In the genomic region with DNA sequence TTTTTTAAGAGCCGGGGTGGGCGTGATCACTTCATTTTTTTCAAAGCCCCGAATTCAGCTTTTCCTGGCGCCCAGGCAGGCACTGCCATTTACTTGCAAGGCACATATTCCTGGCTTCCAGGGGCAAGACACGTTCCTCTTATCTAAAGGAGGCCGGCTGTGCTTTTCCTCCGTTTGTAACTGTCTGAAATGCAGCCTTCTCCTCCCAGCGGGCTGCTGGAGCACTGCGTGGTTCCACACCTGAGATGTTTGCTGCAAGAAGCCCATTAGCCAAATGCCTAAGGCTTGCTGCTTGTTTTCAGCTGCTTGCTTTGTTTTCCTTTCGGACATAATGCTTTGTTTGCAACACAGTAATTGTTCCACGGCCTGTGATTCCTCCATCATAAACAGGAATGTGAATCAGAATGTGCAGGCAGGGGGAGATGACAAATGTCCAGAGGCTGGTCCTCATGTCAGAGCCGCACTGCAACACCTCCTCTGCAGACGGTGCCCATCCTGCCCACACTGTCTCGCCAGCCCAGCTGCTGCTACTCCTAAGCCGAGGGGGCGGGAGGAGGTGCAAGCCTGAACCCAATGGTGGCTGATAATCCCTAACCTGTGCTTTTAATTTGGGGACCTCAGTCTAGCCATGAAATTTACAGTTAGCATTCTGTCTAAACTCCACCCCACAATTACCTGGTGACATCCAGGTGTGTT, we compare ENCODE assay signal across 9 mouse cellular contexts. TPM values are rescaled to one million over a fixed set of nuclear protein-coding genes. Genes with fewer than 3 reads are reported as not detected.
DNase-seq lines count a peak whose midpoint lies in the region; ATAC-seq and TF ChIP-seq lines count a peak whose summit lies in the region.
"Had no signal": no experiment of that assay in that cellular context is flagged by ENCODE, and none has a peak within 500 bp of the region (broad histone marks: within the 10 kb centered on the region; RNA-seq: fewer than 3 reads in every experiment).

No protein-coding gene starts in this region.

- no peak for TF ChIP-seq CTCF in kidney, postnatal 0 days (IDR thresholded peaks at IDR 0.05; ENCODE audit: low read depth)
- TF ChIP-seq CTCF in midbrain, postnatal 0 days (IDR thresholded peaks at IDR 0.05), result peak; percentile 52

- 25% methylated on average over 16 of the region's 16 CpGs for WGBS in kidney, embryonic 14.5 days
- WGBS in embryonic facial prominence, embryonic 13.5 days, result 22% methylated on average over 16 of the region's 16 CpGs
- 21% methylated on average over 16 of the region's 16 CpGs for WGBS in kidney, postnatal 0 days
- 13% methylated on average over 16 of the region's 16 CpGs for WGBS in midbrain, postnatal 0 days
- WGBS in intestine, embryonic 15.5 days, result 23% methylated on average over 16 of the region's 16 CpGs

- no peaks in the 10 kb centered on the region for H3K9me3 ChIP-seq in kidney, embryonic 14.5 days (ENCODE audit: control insufficient read depth, low read length)
- no peaks in the 10 kb centered on the region for H3K9me3 ChIP-seq in embryonic facial prominence, embryonic 13.5 days
- H3K9me3 ChIP-seq in kidney, postnatal 0 days (replicated peaks; ENCODE audit: low read length), result no peaks in the 10 kb centered on the region
- no peaks in the 10 kb centered on the region for H3K9me3 ChIP-seq in midbrain, postnatal 0 days (ENCODE audit: low read length)
- no peaks in the 10 kb centered on the region for H3K9me3 ChIP-seq in intestine, embryonic 15.5 days

- no peak for DNase-seq in kidney, adult 9 months
- peak; percentile 28 for DNase-seq in kidney, postnatal 0 days (ENCODE audit: low spot score)
- peak; percentile 74 for DNase-seq in midbrain, postnatal 0 days (ENCODE audit: low spot score)
- no peak for DNase-seq in B cell, adult 2 months

- no peaks in the 10 kb centered on the region for H3K27me3 ChIP-seq in kidney, embryonic 14.5 days (ENCODE audit: control insufficient read depth, insufficient read depth, low read length)
- H3K27me3 ChIP-seq in embryonic facial prominence, embryonic 13.5 days, result no peaks in the 10 kb centered on the region
- no peaks in the 10 kb centered on the region for H3K27me3 ChIP-seq in kidney, postnatal 0 days (ENCODE audit: insufficient read depth, low read length)
- no peaks in the 10 kb centered on the region for H3K27me3 ChIP-seq in midbrain, postnatal 0 days (ENCODE audit: insufficient read depth, low read length)
- no peaks in the 10 kb centered on the region for H3K27me3 ChIP-seq in intestine, embryonic 15.5 days (replicated peaks)

- no peaks in the 10 kb centered on the region for H3K36me3 ChIP-seq in kidney, embryonic 14.5 days (ENCODE audit: control insufficient read depth, insufficient read depth, low read length)
- no peaks in the 10 kb centered on the region for H3K36me3 ChIP-seq in embryonic facial prominence, embryonic 13.5 days
- H3K36me3 ChIP-seq in kidney, postnatal 0 days (ENCODE audit: insufficient read depth, low read length), result no peaks in the 10 kb centered on the region
- H3K36me3 ChIP-seq in midbrain, postnatal 0 days (ENCODE audit: insufficient read depth, low read length), result no peaks in the 10 kb centered on the region
- H3K36me3 ChIP-seq in intestine, embryonic 15.5 days, result no peaks in the 10 kb centered on the region

- H3K4me3 ChIP-seq in kidney, embryonic 14.5 days (ENCODE audit: low read length), result no peak overlapping the region
- H3K4me3 ChIP-seq in embryonic facial prominence, embryonic 13.5 days, result no peak overlapping the region
- no peak overlapping the region for H3K4me3 ChIP-seq in kidney, postnatal 0 days (replicated peaks; ENCODE audit: low read depth, low read length)
- no peak overlapping the region for H3K4me3 ChIP-seq in midbrain, postnatal 0 days (ENCODE audit: low read depth, low read length)
- H3K4me3 ChIP-seq in intestine, embryonic 15.5 days (replicated peaks), result no peak overlapping the region

- H3K27ac ChIP-seq in kidney, embryonic 14.5 days (ENCODE audit: low read depth, low read length), result no peak overlapping the region
- H3K27ac ChIP-seq in embryonic facial prominence, embryonic 13.5 days, result no peak overlapping the region
- H3K27ac ChIP-seq in kidney, postnatal 0 days, result no peak overlapping the region
- H3K27ac ChIP-seq in midbrain, postnatal 0 days (ENCODE audit: low read depth, low read length), result peak overlapping the region; percentile 70
- no peak overlapping the region for H3K27ac ChIP-seq in intestine, embryonic 15.5 days

- no peak for ATAC-seq in kidney, embryonic 14.5 days (ENCODE audit: low FRiP score, low TSS enrichment)
- no peak for ATAC-seq in embryonic facial prominence, embryonic 13.5 days (ENCODE audit: insufficient number of reproducible peaks, insufficient read depth, low FRiP score, low TSS enrichment, low read depth)
- no peak for ATAC-seq in kidney, postnatal 0 days (replicated peaks; ENCODE audit: low FRiP score, low read depth)
- ATAC-seq in midbrain, postnatal 0 days (ENCODE audit: low FRiP score), result peak; percentile 64
- ATAC-seq in activated CD4-positive, CD25-positive, alpha-beta regulatory T cell, adult 4 months, result no peak
- ATAC-seq in intestine, embryonic 15.5 days, result no peak

- no peak overlapping the region for H3K9ac ChIP-seq in kidney, embryonic 14.5 days (ENCODE audit: low read depth, low read length)
- H3K9ac ChIP-seq in embryonic facial prominence, embryonic 13.5 days, result 0 out of 2 replicates have a peak overlapping the region, but pooled peaks have one; percentile 28
- H3K9ac ChIP-seq in kidney, postnatal 0 days (ENCODE audit: low read depth, low read length), result no peak overlapping the region
- no peak overlapping the region for H3K9ac ChIP-seq in midbrain, postnatal 0 days (replicated peaks; ENCODE audit: low read length, poor library complexity, severe bottlenecking)
- H3K9ac ChIP-seq in intestine, embryonic 15.5 days, result no peak overlapping the region

- peaks cover 12% of the 10 kb centered on the region; the same call in 1 of the 2 replicates for H3K4me1 ChIP-seq in kidney, embryonic 14.5 days (ENCODE audit: control insufficient read depth, insufficient read depth, low read length)
- peaks cover 11% of the 10 kb centered on the region for H3K4me1 ChIP-seq in embryonic facial prominence, embryonic 13.5 days
- H3K4me1 ChIP-seq in kidney, postnatal 0 days (replicated peaks; ENCODE audit: insufficient read depth, low read length), result 0 out of 2 replicates have a peak, but pooled peaks cover 6% of the 10 kb centered on the region
- peaks cover 7% of the 10 kb centered on the region; the same call in 1 of the 2 replicates for H3K4me1 ChIP-seq in midbrain, postnatal 0 days (ENCODE audit: insufficient read depth, low read length)
- no peaks in the 10 kb centered on the region for H3K4me1 ChIP-seq in intestine, embryonic 15.5 days (replicated peaks)

- 0 out of 2 replicates have a peak overlapping the region, but pooled peaks have one; percentile 2 for H3K4me2 ChIP-seq in kidney, embryonic 14.5 days (replicated peaks; ENCODE audit: low read depth, low read length)
- H3K4me2 ChIP-seq in embryonic facial prominence, embryonic 13.5 days, result 0 out of 2 replicates have a peak overlapping the region, but pooled peaks have one; percentile 16
- H3K4me2 ChIP-seq in kidney, postnatal 0 days (ENCODE audit: low read length), result 0 out of 2 replicates have a peak overlapping the region, but pooled peaks have one; percentile 23
- peak overlapping the region; percentile 1; the same call in 1 of the 2 replicates for H3K4me2 ChIP-seq in midbrain, postnatal 0 days (ENCODE audit: low read depth, low read length, poor library complexity, severe bottlenecking)
- H3K4me2 ChIP-seq in intestine, embryonic 15.5 days (replicated peaks), result no peak overlapping the region

RNA-seq across cellular contexts. Expression of gene Slc6a5, which starts 27.1 kb away (rescaled TPM):
- polyA plus RNA-seq in kidney, embryonic 14.5 days (2014; fragmentation: Nextera tagmentation; extraction: Ambion mirVana), result not detected in 2 replicates
- polyA plus RNA-seq in embryonic facial prominence, embryonic 13.5 days (2015; fragmentation: Nextera tagmentation; extraction: Ambion mirVana), result 0.20 TPM in 1 of 2 replicates, not detected in the other
- polyA plus RNA-seq in kidney, postnatal 0 days (2015; fragmentation: Nextera tagmentation; extraction: Ambion mirVana), result not detected in 2 replicates
- total RNA-seq in midbrain, postnatal 0 days (2014; rRNA removed), result 2.7 and 6.6 TPM in 2 replicates
- 0.22 and 0.36 TPM in 2 replicates for polyA plus RNA-seq in midbrain, postnatal 0 days (2015; fragmentation: Nextera tagmentation; extraction: Ambion mirVana)
- polyA plus RNA-seq in activated CD4-positive, CD25-positive, alpha-beta regulatory T cell, adult 4 months (2017; shearing (Covaris generic)), result not detected
- not detected in 2 replicates for polyA plus RNA-seq in intestine, embryonic 15.5 days (2015; fragmentation: Nextera tagmentation; extraction: Ambion mirVana)
- polyA plus RNA-seq: liver, embryonic 16.5 days had no signal

Comparison
In these comparisons a context has a peak if more than half of its experiments do, and no peak if none do; other contexts are left out.
1. DNase-seq: peak in kidney, postnatal 0 days (single experiment) and midbrain, postnatal 0 days (single experiment); none in kidney, adult 9 months (single experiment) and B cell, adult 2 months (0 of 2).